Mouse (Mus musculus) stomach, postnatal 0 days (tissue): ENCODE results near the gene Rgs12.

Experiments used
- CTCF ChIP-seq: IDR thresholded peaks from 2 replicates; pipeline ENCODE4 v1.5.1; 2016; ENCODE audit warnings: antibody characterized with exemption, low read depth, mild to moderate bottlenecking, moderate library complexity
- EP300 ChIP-seq: optimal IDR thresholded peaks from 2 replicates; pipeline ENCODE3; 2016; ENCODE audit warnings: antibody characterized with exemption

GRCm38 (mm10) chr5:35056604-35057432 lies 107.6 kb downstream of the Rgs12 start, which contains the start of gene Dok7:
- TF ChIP-seq CTCF, result peak; percentile 44; the same call in 1 of the 2 replicates
- no peak for TF ChIP-seq EP300
